Mouse (Mus musculus) heart, adult 8-10 months (tissue): Measurements from ENCODE around the gene Smyd5. TPM values are rescaled to one million over a fixed set of nuclear protein-coding genes. Genes with fewer than 3 reads are reported as not detected.
"Not testable (repeated sequence)": the region's sequence is repeated elsewhere in the genome, so short reads cannot be mapped to it uniquely, and the experiment has no call there.

Experiments used
- DNase-seq: peaks from one replicate; pipeline ENCODE4 v3.0.0; 2022; ENCODE audit warnings: low spot score
- total RNA-seq, 4 experiments: library from RNA; stranded (reverse); gene quantifications; 2 replicates each; pipeline ENCODE4 v1.2.4; 2022

Smyd5 gene
- total RNA-seq, 4 experiments from 2014 or later, result 10.8 to 12.4 (median 11.6) TPM

DNA sequence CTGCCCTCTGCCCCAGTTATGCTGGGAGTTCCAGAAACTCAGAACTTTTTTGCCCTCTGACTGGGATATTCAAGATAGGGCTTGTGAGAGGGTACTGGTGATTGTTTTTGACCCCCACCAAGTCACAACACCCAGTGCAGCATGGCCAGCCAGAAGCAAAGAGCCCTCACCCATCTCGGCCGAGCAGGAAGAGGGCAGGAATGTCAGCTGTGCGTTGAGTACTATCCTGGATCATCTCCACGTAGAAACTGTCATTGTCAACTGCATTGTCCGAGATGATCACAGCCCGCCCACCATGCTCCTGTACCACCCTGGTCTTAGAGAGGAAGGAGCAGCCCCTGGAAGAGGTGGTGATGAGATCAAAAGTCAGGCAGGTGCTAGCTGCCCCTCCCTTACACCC lies 15.6 kb downstream of the Smyd5 start:
- no peak for DNase-seq

DNA sequence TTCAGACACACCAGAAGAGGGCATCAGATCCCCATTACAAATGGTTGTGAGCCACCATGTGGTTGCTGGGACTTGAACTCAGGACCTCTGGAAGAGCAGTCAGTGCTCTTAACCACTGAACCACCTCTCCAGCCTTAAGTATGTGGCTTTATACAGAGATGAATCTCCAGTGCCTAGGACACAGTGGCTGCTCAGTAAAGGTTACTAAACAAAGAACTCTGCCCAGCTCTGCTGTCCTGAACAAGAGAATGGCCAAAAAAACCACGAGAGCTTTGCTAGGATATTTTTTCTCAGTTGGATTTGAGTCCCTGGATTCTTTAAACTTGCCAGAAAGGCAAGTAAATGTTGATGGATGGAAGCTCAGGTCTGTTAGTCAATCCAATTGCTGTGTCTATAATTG lies 18.4 kb downstream of the Smyd5 start:
- DNase-seq, result not testable (repeated sequence)

GRCm38 (mm10) chr6:85450697-85451663 lies 19.2 kb downstream of the Smyd5 start, which contains the start of gene Cct7:
Gene Cct7 (plus strand): TSS chr6:85451514.
- peak; percentile 99 for DNase-seq

DNA sequence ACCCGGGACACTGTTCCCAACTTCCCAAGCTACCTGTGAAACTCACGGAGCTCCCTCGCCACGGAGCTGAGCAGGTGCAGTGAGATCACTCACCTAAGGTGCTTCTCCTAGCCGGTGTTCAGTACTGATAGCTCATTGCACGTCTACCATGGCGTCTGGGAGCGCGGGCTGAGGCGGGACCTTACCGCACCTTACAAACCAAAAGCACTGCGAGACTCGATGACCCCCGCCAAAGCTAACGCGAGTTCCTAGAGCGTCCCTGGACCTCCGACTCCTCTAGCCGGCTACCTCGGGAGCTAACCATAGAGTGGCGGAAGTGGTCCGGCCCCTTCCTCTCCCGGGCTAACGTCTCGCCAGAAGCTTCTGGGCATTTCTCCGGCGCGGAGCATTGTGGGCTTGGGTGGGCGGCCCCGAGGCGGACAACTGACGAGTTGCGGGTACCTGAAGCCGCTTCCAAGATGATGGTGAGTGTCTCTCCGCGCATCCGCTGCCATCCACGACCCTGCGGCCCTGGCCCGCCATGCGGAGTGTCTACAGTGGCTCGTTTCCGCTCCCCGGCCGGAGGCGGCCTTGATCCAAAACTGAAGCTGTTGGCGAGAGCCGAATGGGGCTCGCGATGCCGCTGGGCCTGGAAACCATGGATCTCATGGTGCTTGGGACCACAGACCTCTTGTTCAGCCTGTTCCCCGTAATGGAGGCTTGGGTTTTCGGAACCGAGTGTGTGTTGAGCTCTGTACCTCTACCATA lies 20.0 kb downstream of the Smyd5 start, which contains the start of gene Pradc1:
Gene Pradc1, minus strand, starts transcription at position 307 of the 747 bp plus-strand sequence.
- DNase-seq, result peak; percentile 98

DNA sequence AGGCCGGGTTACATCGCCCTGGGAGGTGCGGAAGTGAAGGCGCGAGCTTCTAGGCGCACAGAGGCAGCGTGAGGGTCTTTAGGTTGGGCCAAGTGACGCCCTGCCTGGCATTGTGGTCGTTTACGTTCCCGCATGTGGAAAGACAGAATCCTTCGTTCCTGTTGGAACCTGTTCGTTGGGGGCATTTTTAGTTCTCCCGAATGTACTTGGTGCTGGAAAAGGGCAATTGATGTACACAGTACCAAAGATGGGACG lies 20.5 kb downstream of the Smyd5 start:
- no peak for DNase-seq

- no peak for DNase-seq
Measured at GRCm38 (mm10) chr6:85452816-85453215, 21.0 kb downstream of the Smyd5 start.

DNA sequence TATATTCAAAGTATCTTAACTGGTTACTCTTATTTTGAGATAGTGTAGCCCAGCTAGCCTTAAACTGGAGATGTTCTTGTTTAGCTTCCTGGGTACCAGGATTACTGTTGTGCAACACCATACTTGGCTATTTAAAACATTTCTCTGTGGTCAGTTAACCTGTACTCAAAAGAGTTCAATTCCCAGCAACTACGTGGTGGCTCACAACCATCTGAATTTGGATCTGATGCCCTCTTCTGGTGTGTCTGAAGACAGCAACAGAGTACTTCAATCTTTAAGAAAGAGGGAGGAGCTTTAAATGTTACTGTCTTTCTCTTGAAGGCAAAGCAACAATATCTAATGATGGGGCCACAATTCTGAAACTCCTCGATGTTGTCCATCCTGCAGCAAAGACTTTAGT lies 27.8 kb downstream of the Smyd5 start:
- DNase-seq, result no peak

DNA sequence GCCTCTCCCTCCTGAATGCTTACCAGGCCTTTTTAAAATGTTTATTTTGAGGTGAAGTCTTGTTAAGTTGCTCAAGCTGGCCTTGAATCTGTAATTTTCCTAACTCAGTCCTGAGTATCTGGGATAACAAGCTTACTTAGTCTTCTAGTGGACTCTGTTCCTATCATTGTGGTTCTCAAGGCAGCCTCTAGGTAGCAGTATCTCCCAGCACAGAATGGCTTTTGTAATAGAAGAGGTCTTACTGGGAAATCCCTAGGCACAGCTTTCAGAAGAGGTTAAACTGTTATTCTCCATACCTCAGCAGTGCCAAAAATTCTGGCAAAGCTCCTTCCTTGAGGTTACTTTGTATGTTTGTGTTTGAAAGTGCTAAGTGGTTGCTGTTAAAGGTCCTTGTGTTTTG lies 33.6 kb downstream of the Smyd5 start:
- DNase-seq, result no peak

- DNase-seq, result no peak
Measured at GRCm38 (mm10) chr6:85469660-85470430, 38.1 kb downstream of the Smyd5 start.

DNA sequence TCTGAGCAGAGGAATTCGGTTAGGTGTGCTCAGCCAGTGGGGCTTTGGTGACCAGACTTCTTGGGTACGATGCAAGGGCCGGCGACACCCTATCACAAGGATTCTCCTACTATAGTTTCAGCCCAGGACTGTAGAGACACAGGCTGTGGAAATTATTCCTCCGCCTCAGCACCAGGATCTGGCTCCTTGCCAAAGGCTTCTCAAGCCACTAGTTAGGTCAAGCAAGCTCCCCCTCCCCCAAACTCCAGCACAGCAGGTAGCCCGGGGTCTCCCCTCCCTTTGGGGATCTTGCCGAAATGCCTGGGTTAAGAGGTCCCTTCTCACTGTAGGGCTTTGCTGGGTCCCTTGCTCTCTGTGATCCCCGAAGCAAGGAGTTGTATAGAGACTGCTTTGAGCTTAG lies 40.2 kb downstream of the Smyd5 start:
- no peak for DNase-seq

GRCm38 (mm10) chr6:85472542-85472941 lies 40.8 kb downstream of the Smyd5 start:
- DNase-seq, result no peak

GRCm38 (mm10) chr6:85475581-85475980 lies 43.8 kb downstream of the Smyd5 start:
- no peak for DNase-seq

- DNase-seq, result no peak
Measured at GRCm38 (mm10) chr6:85477366-85477917, 45.7 kb downstream of the Smyd5 start.

DNA sequence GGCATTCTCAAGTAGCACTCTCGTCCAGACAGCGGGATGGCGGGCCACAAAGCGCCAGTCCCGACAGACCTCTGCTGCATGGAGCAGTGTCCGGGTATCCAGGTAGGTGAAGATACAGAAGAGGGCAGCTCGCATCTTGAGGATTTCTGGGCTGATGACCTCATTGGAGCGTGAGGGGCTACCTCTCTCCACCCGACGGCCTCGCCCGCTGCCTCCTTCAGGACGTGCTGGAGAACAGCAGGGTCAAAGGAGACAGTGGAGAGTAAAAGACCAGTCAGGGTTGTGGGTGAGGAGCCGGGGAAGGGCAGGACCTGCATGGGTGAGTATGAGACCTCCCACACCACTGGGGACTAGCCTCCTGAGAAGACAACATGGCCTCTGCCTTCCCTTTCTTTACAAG lies 46.6 kb downstream of the Smyd5 start:
- DNase-seq, result no peak

DNA sequence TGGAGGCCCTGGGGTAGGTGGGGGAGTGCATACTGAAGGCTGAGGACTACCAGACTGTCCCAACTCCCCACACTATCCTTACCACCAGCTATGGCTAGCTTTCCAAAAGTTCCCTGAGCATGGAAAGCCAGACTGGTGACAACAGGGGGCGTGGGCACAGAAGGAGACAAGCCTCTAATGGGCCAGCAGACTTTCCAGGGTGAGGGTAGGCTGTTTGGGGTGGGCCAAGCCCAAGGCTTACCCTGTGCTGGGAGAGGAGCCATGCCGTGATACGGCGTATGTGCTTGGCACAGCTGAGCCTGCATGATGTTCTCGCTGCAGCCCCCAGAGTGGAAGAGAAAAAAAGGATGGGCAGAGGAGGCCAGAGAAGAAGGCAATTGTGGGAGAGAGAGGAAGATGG lies 48.2 kb downstream of the Smyd5 start:
- no peak for DNase-seq

- DNase-seq, result no peak
Measured at GRCm38 (mm10) chr6:85480685-85481084, 48.9 kb downstream of the Smyd5 start.

DNA sequence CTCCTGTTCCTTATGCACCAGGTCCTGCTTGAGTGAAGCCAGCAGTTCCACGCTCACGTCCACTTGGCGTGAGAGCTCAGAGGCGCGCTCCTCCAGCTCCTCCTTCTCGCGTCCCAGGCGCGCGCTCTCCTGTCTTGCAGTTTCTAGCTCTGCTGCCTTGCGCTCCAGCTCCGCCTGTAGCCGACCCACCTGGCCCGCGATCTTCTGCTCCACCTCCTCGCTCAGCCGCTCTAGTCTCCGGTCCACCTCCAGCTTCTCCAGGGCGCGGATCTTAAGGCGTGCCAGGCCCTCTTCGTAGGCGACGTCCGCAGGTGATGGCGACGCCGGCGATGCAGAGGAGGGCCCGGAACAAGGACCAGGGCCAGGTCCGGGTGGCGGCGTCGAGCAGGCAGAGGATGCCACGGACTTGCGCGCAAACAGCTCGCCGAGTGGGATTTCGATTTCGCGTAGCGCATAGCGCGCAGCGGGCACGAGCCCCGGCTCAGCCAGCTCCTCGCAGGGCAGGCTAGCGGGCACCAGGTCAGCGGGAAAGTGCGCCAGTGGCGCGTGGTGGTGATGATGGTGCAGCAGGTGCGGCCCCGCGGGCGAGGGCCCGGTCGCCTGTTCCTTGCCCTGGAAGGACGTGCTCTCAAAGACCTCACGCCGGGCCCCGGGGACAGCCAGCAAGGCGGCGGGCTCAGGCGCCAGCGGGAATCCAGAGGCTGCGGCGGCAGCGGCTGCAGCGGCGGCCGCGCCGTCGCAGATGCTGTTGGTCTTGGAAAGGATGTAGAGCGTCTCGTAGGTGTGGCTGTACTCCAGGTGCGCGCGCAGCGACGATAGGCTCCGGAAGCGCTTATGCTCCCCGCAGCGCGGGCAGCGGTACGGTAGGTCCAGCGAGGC lies 52.3 kb downstream of the Smyd5 start:
- DNase-seq, result no peak

DNA sequence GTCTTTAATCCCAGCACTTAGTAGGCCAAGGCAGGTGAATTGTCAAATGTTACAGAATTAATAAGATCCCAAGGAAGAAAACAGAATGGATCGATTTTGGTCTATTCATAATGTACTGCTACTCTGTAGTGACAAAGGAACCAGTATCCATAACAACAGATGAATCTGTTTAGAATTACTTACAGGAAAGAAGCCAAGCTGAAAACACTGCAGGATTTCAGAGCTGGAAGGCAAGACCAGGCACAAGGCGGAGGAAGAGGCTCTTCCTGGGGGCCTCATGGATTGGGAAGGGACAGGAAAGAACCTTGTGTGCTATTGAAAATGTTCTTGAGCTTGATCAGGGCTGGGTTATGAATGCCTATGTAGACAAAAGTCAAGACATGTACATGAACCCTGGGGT lies 53.9 kb downstream of the Smyd5 start:
- no peak for DNase-seq

DNA sequence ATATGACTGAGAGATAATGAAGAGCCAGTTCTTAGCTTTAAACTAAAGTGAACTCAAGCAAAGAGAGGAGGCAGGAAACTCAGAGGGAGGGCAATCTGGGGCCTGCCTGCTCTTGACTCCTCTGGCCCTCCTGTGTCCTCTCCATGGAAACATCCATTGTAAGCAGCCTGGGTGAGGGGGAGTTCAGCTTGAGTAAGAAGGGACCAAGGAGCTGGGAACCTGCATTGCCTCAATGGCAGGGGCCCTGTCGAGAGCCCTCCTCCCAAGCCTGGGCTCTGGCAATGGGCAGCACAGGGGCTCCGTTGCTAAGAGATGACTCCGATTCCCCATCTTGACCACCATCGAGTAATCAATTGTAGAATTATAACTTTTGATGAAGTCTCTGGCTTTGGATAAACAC lies 56.7 kb downstream of the Smyd5 start:
- DNase-seq, result no peak

DNA sequence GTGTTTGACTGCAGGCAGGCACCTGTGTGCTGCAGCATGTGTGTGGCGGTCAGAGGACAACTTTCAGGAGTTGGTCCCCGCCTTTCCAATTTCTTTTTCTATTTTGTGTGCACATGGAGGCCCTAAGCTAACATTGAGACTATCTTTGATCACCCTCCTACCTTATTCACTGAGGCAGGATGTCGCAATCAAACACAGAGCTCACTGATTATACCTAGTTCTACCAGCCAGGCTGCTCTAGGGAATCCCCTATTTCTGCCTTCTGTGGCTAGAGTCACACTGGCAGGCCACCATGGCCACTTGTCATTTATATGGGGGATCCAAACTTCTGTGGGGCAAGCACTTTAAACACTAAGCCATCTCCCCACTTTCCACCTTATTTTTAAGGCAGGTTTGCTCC lies 57.9 kb downstream of the Smyd5 start:
- no peak for DNase-seq

DNA sequence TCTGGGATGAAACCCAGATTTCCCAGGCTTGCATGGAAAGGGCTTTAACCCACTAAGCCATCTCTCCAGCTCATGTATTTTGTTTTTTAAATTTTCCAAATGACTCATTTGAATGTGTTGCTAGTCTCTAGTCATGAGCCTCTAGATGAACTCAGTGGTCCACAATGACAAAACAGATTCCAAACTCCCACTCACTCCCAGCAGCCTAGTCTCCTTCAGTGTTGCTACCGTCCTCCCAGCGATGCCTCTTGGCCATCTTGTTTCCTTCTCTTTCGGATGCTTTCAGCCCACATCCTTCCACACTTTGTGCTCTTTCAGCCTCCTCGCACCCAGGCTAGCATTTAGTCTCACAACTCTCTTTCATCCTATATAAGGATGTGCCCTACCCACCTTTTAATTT lies 58.5 kb downstream of the Smyd5 start:
- DNase-seq, result no peak
